Mouse (Mus musculus): ENCODE data around the gene Tmem129.

Tmem129 gene

DNA sequence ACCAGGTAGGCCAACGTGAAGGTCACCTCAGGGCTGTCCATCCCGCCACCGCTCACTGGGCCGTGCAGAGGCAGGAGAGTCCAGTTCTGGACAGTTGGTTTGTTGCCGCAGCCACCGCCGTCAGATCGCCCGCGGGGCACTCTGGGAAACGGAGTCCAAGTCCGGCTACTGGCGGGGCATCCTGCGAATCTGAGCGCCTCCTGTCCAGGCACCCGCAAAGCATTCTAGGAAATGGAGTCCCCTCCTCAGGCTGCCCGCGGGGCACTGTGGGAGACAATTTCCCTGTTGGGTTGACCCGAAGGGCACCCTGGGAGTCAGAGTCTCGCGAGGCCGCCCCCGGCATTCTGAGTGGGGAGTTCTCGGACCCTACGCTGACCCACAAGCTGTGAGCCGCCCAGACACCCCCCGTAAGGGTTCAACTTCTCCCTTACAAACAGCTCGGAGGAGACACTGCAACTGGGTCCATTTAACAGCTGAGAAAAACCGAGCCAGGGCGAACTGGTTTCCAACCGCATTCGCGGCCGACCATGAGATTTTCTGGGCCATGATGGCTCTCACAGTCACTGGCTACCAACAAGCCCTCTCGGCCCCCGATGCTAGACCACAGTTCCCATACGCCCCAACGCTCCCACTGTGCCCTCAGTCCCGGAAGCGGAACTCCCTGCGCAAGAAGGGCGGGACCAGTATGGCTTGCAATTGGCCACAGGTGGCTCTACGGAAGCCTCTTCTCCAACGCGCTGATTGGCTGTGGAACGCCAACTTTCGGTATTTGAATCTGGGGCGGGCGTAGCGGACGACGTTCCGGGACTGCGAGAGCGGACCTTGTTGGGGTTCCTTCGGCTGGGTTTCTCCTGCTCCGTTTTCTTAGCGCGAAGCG lies at the start of gene Tmem129, which contains the start of gene Tacc3:
TSS of gene Tmem129 (minus strand) at position 630 of the 877 bp plus-strand sequence.
TSS of gene Tacc3 (plus strand) at position 342 of the 877 bp plus-strand sequence.
- in situ Hi-C loops (cut with MboI; ENCODE audit: low sequenced_read_pairs): no loop called here

DNA sequence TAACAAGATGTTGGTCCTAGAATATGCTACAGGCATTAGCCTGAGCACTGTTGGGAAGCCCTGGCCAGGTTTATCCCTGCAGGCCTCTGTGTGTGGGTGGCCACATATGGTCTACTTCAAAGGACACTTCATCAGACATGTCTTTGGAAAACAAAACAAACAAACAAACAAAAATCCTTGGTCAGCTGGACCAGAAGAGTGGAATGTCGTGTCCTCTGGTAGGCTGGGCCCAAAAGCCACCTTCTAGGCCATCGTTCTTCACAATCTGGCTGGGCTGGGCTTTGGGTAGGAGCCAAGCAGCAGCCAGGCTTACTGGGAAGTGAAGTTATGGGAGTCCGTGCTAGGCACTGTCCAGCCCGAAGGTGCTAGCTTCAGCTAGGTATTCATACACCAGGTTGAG lies 48.9 kb upstream of the Tmem129 start:
- in situ Hi-C loops (cut with MboI; ENCODE audit: low sequenced_read_pairs): no loop called here

DNA sequence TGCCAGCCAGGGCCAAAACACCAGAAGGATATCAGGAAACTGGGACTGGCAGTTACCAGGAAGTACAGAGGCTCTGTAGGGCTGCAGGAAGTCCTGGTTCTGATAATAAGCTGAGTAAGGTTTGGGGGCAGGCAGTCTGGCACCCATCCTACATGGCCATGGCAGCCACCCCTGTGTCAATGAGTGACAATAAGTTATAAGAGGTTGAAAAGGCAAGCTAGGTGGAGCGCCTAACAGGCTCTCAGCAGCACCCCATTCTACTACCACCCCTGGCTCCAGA lies 48.1 kb upstream of the Tmem129 start:
- in situ Hi-C loops (cut with MboI; ENCODE audit: low sequenced_read_pairs): no loop called here

DNA sequence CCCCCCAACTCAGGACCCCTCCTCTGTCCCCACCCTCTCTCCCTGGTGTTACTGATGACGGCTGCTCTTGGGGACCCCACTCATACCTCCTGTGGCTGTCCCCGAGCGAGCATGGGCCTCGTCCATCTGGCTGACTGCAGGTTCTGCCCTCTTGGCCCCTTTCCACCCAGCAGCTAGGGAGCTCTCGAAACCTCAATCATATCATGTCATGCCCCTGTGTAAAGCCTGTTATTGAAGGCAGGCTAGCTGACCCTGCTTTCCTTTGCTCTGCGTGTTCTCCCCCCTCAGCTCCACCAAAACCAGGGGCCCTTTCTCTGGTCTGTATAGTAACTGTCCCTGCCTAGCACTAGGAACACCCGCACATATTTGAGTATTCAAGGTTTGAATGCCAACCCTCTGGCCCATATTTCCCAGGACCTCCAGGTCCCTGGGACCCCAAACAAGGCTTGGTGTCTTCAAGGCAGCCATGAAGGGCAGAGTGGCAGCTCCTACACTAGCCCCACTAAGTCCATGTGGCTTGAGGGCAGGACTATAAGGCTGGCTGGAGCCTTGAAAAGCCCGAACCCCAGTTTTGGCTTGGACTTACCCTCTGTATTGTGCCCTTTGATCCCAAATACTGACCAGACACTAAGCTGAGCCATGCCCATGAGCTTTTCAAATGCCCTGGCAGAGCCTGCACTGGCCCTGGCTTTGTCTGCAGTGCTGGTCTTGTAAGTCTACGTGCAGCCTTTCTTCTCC lies 47.6 kb upstream of the Tmem129 start:
- in situ Hi-C loops (cut with MboI; ENCODE audit: low sequenced_read_pairs): no loop called here

DNA sequence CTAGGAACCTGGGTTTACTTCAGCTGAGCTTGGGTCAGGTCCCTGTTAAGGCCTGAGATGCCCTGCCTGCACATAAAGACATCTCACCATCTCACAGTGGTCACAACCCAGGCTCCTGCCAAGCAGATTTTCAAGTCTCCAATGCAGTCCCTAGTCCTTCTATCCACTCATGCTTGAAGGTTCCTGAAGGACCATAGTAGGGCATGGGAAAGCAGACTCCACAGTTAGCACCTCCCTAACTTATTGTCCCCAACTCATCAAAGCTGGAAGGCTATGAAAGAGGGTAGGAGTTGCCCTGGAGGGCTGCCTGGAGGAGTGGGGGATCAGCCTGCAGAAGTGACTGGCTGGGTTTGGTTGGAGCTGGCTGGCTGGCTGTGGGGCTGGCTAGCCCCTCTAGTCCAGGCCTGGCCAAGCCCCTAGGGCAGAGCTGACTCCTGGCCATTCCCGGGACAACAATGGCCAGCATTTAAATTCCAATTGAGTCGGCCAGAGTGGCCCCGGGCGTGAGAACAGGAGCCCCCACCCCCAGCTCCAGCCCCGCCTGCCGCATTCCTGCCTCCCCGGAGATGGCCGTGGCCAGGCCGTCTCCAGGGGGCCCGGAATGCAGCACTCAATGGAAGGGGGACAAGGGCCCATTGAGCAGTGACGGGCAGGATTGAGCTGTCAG lies 46.9 kb upstream of the Tmem129 start:
- in situ Hi-C loops (cut with MboI; ENCODE audit: low sequenced_read_pairs): no loop called here

DNA sequence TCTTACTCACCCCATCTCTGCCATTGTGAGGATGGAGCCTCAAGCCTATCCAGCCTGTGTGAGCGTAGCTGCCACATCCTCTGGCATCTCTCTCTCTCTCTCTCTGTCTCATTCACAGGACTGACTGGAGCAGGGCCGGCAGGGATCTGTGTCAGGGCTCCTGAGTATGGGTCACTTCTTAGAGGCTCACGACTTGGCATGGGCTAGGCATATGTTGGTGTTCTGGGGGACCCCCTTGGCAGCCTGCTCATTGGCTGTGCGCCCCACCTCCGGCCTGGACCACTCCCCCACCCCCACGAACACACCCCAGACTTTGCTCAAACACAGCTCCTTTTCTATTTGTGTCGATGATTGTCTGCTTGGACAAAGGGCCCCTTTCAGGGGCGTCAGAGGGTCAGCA lies 45.8 kb upstream of the Tmem129 start:
- in situ Hi-C loops (cut with MboI; ENCODE audit: low sequenced_read_pairs): no loop called here

DNA sequence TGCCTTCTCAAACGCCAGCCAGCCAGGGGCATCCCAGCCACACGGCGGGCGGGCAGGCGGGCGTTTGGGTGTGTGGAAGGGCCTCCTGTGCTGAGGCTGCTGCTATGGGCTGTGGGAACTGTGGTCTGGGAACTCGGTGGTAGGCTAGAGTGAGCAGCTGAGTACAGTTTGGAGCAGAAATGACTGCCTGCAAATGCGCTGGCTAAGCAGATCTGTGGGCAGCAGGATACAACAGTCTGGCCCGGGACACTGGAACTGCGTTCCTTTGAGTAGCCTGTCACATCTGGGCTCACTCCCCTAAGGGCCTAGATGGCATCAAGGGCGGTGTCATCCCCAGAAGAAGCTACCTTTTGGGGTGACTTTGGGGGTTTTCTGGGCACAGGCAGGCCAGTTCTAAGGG lies 43.6 kb upstream of the Tmem129 start:
- in situ Hi-C loops (cut with MboI; ENCODE audit: low sequenced_read_pairs): no loop called here

DNA sequence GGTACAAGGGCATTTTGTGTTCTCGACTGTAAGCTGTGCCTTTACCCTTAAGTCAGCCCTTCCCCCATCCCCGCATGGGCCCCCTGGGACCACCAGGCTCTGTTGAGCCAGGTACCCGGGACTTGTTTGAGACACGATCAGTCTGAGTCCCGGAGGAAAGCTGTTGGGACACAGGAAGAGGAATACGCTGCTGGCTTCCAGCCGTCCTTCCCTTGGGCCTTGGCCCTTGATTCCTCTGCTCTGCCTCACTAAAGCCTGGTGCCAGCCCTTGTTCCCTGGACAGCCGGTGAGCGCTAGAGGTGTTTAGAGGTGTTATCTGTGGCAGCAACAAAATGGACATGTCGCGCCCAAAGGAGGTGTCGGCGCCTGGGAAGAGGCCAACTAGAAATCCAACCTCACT lies 41.8 kb upstream of the Tmem129 start:
- in situ Hi-C loops (cut with MboI; ENCODE audit: low sequenced_read_pairs): no loop called here

DNA sequence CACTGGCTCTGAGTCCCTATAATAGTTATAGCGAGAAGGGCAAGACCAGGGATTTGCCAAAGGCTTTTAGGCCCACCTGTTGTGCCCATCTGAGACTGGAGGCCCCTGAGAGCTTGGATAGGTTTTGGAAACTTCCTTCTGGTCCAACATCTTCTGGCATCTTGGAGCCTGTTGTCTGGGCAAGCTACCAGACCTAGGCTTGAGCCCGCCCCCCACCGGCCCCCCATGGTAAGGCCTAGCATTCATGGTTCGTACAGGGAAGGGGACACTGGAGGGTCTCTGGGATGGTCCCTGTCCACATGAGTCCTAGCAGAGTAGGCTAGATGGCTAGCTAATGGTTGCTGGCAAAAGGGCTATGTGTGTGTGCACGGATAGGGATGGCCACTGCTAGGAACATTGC lies 40.5 kb upstream of the Tmem129 start:
- in situ Hi-C loops (cut with MboI; ENCODE audit: low sequenced_read_pairs): no loop called here

DNA sequence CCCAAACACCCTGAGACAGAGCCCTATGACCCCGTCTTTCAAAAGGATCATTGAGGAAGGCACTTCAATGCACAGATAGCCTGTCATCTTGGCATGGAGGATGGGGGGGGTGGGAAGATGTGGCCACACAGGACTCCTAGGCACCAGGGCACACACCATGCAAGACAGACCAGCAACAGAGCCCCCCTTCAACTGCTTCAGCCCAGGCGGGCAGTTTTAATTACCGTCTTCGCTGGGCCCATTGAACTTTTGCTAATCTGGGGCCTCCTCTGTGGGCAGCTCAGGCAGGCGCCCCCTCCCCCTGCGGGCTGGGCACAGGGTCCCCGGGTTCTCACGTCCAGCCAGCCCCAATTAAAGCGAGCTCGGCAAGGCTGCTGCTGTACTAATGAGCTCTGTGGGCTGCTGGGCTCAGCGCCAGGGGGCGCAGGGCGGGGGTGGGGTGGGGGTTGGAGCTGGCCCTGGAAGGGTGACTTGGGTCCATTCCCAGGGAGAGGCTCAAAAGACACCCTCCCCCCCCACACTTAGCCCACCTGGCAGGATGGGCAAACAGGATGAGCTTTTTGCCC lies 39.8 kb upstream of the Tmem129 start:
- in situ Hi-C loops (cut with MboI; ENCODE audit: low sequenced_read_pairs): no loop called here

DNA sequence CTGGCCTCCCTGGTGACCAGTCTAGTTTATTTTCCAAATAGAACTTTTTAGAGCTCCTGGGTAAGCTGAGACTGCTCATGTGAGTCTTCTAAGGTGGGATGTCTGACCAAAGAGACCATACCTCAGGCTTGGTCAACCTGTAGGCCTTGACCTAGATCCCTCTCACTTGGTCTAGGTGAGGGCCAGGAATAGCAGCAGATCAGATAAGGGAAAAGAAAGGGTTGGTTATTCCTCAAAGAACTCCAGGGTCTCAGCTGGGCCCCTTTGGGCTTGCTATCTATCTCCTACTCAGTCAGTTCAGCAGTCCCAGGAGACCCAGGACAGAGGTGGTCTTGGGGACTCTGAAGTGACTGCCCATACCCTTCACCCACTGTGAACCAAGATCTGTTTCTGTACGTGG lies 39.3 kb upstream of the Tmem129 start:
- in situ Hi-C loops (cut with MboI; ENCODE audit: low sequenced_read_pairs): no loop called here

DNA sequence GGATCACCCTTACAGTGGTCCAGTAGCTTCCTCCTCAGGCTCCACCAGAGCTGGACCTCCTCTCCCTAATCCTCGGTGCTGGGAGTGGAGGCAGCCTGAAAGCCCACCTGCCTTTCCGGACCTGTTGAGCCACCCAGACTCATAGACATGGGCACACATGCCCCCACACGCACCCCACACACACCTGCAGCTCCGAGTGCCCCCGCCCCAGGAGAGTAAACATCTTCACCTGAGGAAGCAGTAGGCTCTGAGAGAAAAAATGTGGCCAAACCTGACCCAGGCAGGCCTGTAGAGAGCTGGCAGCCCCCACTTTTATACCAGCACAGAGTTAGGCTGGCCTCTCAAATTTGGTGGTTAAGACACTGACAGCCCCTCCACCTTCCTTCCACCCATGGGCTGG lies 38.2 kb upstream of the Tmem129 start:
- in situ Hi-C loops (cut with MboI; ENCODE audit: low sequenced_read_pairs): no loop called here

DNA sequence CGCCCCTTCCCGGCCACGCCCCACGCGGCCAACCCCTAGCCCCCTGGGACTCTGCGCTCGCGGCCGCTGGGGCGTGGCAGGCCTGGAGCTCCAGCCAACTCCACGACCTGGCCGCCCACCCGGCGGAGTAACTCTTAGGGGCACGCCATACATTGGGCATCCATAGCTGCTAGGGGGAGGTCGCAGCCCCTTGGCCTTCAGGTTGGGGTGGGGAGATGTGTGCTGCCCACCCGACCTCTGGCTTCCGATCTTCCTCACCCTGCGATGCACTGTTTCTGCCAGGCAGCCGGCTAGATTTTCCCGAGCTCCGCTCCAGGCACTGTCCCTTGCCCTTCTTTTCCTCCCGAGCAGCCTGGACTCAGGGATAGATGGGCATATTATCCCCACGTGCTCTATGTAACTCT lies 37.5 kb upstream of the Tmem129 start:
- in situ Hi-C loops (cut with MboI; ENCODE audit: low sequenced_read_pairs): no loop called here

DNA sequence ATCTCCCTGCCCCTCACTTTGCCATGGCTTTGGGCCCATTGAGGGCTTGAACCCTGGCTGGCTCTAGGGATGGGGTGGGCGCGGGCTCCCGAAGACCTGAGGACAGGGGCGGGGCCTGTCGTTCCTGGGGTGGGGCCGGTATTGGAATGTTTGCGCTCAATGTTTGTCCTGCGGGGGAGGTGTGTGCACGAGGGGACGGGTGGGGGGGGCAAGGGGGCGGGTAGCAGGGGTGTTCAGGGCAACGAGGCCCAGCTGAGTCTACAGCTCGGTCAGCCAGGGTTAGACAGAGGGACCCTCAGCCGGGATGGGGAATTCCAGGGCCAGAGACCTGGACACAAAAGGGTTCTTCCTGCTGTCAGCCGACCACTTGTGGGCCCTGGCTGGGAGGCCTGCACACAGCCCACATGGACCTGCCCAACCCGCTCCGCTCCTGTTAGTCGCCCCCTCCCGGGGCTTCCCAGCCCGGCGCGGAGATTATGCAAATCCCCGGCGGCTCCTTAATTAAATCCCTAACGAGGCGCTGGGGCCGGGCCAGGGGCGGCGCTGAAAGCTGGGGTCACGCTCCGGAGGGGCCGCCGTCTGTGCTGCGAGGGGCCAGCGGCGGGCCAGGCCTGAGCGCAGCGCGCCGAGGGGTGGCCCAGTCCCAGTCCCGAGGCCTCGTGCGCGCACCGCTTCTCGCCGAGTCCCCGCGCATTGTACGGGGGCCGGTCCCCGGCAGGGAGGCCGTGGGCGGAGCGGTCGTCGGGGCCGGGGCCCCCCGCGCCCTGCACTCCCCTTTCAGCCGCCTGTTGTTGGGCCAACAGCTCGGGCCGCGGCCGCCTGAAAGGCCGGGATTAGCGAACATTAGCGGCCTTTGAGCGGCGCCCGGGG lies 36.9 kb upstream of the Tmem129 start:
- in situ Hi-C loops (cut with MboI; ENCODE audit: low sequenced_read_pairs): no loop called here

DNA sequence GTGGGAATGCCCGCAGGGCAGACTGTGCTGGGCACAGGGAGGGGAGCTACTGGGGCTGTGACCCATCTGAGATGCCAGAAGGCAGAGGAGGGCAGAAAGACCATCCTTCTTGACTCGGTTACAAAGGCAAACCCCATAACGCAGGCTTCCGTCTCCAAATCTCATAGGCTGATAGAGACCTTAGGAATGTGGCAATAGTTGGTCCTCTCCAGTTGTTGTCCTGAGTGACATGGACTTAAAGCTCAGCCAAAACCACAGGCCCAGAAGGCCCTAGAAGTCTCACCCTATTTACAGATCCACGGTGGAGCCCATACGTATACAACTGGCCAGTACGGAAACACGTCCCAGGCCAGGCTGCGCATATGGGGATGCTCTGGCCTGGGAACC lies 36.2 kb upstream of the Tmem129 start:
- in situ Hi-C loops (cut with MboI; ENCODE audit: low sequenced_read_pairs): no loop called here

DNA sequence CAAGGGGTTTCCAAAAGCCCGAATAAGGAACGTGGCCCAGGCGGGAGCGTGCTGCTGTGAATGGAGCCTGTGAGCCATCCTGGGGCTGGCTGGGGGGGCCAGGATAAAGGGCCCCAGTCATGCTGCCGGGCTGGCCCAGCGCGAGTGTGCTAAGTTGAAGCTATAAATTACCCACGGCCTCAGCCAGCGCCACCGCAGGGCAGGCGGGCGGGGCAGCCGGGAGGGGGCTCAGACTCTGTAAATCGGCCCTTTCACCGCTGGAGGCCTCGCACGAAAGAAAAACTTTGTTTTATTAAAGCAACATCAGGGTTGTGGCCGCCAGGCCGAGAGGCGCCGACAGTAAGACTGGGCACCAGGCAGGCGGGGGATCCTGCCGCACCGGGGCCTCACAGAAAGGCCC lies 34.2 kb upstream of the Tmem129 start:
- in situ Hi-C loops (cut with MboI; ENCODE audit: low sequenced_read_pairs): no loop called here

DNA sequence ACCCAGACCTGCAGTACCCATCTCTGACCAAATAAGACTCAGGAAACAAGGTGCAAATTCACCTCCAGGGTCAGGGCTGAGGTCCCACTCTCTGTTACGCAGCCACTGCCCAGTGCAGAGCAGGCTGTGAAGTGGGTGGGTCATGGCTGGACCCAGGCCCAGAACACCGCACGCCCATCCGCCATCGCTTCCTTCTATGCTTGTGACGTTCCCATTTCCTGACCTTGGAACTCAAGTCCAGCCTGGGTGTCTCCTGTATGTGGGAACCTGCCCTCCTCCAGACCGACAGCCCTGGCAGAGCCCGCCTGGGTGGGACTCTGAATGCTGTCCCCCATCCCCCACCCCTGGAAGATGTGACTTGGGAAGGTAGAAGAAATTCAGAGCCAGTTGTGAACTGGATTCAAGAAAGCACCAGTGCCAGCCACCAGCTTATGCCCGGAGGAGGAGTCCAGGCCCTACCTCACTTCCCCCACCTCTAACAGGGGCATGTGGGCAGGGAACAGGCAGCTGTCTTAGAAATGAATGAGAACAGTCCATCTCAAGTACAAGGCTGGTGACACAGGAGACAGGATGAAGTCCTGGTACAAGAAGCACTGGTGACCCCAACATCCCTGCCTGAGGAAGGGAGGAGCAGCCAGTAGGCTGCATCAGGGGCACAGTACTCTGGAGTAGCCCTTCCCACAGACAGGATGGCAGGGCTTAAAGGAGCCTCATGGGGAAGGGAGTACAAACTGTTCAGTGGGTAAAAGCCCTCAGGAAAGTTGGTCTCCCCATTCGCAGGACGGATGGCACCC lies 31.8 kb upstream of the Tmem129 start:
- in situ Hi-C loops (cut with MboI; ENCODE audit: low sequenced_read_pairs): loop anchor here (5.0 kb wide), 1 partner anchor 52 kb away; no protein-coding TSS in a partner anchor

DNA sequence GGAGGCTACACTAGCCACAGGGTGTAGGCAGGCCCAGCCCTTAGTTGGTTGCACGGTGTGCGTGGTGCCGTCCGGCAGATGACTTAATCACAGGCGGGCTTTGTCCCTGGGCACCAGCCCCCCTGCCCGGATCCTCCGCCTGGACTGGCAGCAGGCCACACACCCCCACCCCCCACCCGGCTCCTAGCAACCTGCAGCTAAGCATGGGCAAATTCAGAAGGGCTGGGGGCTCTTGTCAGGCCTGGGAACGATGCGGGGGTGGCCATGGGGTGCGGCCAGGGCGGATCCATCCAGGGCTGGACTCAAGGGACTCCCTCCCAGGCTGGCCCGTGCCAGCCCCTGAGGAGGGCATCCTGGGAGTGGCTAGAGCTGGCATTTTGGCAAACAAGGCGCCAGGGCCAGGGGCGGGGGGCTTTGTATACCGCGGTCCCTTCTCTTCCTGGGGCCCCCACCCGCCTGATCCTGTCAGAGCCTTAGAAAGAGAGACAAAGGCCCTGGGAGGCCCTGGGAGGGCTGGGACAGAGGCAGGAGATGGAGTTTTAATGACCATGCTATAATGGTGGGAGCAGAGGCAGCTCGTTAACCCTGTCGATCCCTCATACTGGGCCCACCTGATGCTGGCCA lies 31.1 kb upstream of the Tmem129 start:
- in situ Hi-C loops (cut with MboI; ENCODE audit: low sequenced_read_pairs): loop anchor here (5.0 kb wide), 1 partner anchor 53 kb away; no protein-coding TSS in a partner anchor
